Mouse (Mus musculus): ENCODE measurements around the gene Uimc1.

DNA sequence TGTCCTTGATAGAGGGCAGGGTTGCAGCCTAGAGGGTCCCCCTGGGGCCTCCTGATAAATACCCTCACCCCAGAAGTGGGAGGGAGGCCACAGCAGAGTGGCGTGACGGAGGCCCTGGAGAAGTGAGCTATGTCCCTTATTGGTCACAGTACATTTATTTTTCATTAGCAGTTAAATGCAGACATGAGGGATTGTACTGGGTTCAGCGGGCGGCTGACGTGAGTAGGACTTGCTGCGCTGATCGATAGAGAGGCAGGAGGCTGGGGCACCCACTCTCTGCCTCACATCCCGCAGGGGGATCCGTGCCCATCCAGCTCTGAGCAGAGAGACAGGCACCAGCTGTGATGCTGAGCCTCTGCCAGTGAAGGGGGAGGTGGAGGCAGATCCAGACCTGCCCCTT lies 112.7 kb downstream of the Uimc1 start:
- TF ChIP-seq CTCF (IDR thresholded peaks at IDR 0.05; ENCODE audit: insufficient read depth, low read depth, low read length), result no peak
- TF ChIP-seq POLR2A (IDR thresholded peaks at IDR 0.05; ENCODE audit: insufficient read depth, low read depth, low read length), result no peak
